Mouse (Mus musculus) megakaryocyte-erythroid progenitor cell, adult 5-6 weeks (primary cell): ENCODE measurements around the gene Ccr1. TPM values are rescaled to one million over a fixed set of nuclear protein-coding genes. Genes with fewer than 3 reads are reported as not detected.
A peak's percentile ranks its signal among the peaks of the same experiment; 100 is the strongest.

Source experiments
- ATAC-seq: replicated peaks from 2 replicates; pipeline ENCODE4 v1.8.0; 2016; ENCODE audit warnings: mild to moderate bottlenecking, inconsistent platforms; ENCODE audit not compliant: severe bottlenecking, poor library complexity, low FRiP score, low TSS enrichment
- total RNA-seq, 2 experiments: library from RNA; stranded (forward) in 1 of 2; stranded (reverse) in 1 of 2; fragments of 200-1000, 215-1000 nt in 1 of 2; fragments of >200 nt in 1 of 2; fragmentation: Nextera tagmentation in 1 of 2; gene quantifications; 2 replicates each; pipeline ENCODE4 v1.2.3; 2014 to 2017

The Ccr1 gene
- total RNA-seq, 2 experiments from 2014 or later = not detected

- ATAC-seq = no peak
These were observed 8.3 kb downstream of the Ccr1 start for GRCm38 (mm10) chr9:123960161-123960560.

GRCm38 (mm10) chr9:123957911-123958413, 10.5 kb downstream of the Ccr1 start:
- peak; percentile 99 for ATAC-seq

- no peak for ATAC-seq
These were observed 11.6 kb downstream of the Ccr1 start for GRCm38 (mm10) chr9:123956892-123957291.

GRCm38 (mm10) chr9:123953551-123953950, 14.9 kb downstream of the Ccr1 start:
- ATAC-seq = no peak

- ATAC-seq = no peak
These were observed 17.3 kb downstream of the Ccr1 start for GRCm38 (mm10) chr9:123951176-123951575.

- ATAC-seq = no peak
These were observed 19.1 kb downstream of the Ccr1 start for GRCm38 (mm10) chr9:123949432-123949831.

- peak; percentile 69 for ATAC-seq
These were observed 20.7 kb downstream of the Ccr1 start for GRCm38 (mm10) chr9:123947815-123948214.

- ATAC-seq = no peak
These were observed 26.5 kb downstream of the Ccr1 start for GRCm38 (mm10) chr9:123942025-123942424.

GRCm38 (mm10) chr9:123941316-123941715, 27.2 kb downstream of the Ccr1 start:
- ATAC-seq = peak; percentile 57

- no peak for ATAC-seq
These were observed 27.9 kb downstream of the Ccr1 start for GRCm38 (mm10) chr9:123940628-123941027.

- no peak for ATAC-seq
These were observed 28.3 kb downstream of the Ccr1 start for GRCm38 (mm10) chr9:123940168-123940567.

- ATAC-seq = no peak
These were observed 30.5 kb downstream of the Ccr1 start for GRCm38 (mm10) chr9:123937989-123938388.

- no peak for ATAC-seq
These were observed 31.8 kb downstream of the Ccr1 start for GRCm38 (mm10) chr9:123936604-123937280.

- no peak for ATAC-seq
These were observed 32.7 kb downstream of the Ccr1 start for GRCm38 (mm10) chr9:123935776-123936175.

- ATAC-seq = no peak
These were observed 33.1 kb downstream of the Ccr1 start for GRCm38 (mm10) chr9:123935346-123935745.

GRCm38 (mm10) chr9:123933716-123934445, 34.6 kb downstream of the Ccr1 start:
- no peak for ATAC-seq

GRCm38 (mm10) chr9:123932911-123933675, 35.4 kb downstream of the Ccr1 start:
- no peak for ATAC-seq

GRCm38 (mm10) chr9:123931761-123932700, 36.5 kb downstream of the Ccr1 start:
- peak; percentile 30; the same call in 1 of the 2 replicates for ATAC-seq

- no peak for ATAC-seq
These were observed 37.6 kb downstream of the Ccr1 start for GRCm38 (mm10) chr9:123930926-123931325.
